Mouse (Mus musculus): ENCODE data around the gene Dbf4.

GRCm38 (mm10) chr5:8366771-8367613 is 55.5 kb downstream of the Dbf4 start:
- TF ChIP-seq POLR2A (IDR thresholded peaks at IDR 0.05; ENCODE audit: low read depth, low read length) (no peak), CTCF (conservative IDR thresholded peaks at IDR 0.05 in 1 of 2, IDR thresholded peaks at IDR 0.05 in 1 of 2; ENCODE audit: low read depth in 2 of 2, low read length in 2 of 2) (no peak), MAZ (IDR thresholded peaks at IDR 0.05; ENCODE audit: low read depth, low read length) (no peak), ETS1 (conservative IDR thresholded peaks at IDR 0.05; ENCODE audit: low read depth, low read length) (no peak), UBTF (IDR thresholded peaks at IDR 0.05; ENCODE audit: low read depth, low read length) (no peak), POLR2AphosphoS2 (IDR thresholded peaks at IDR 0.05; ENCODE audit: low read depth, low read length) (no peak), ZC3H11A (IDR thresholded peaks at IDR 0.05; ENCODE audit: low read depth, low read length) (no peak), USF2 (conservative IDR thresholded peaks at IDR 0.05; ENCODE audit: low read depth, low read length) (no peak), EP300 (IDR thresholded peaks at IDR 0.05; ENCODE audit: low read length) (no peak), GABPA (IDR thresholded peaks at IDR 0.05; ENCODE audit: insufficient replicate concordance, low read depth, low read length) (no peak), NELFE (IDR thresholded peaks at IDR 0.05; ENCODE audit: low read depth, low read length) (no peak), CHD2 (IDR thresholded peaks at IDR 0.05; ENCODE audit: low read length) (no peak)
